Mouse (Mus musculus): ENCODE results near the gene Med13l. TPM values are rescaled to one million over a fixed set of nuclear protein-coding genes. Genes with fewer than 3 reads are reported as not detected.

The Med13l gene
- polyA plus RNA-seq, 1 experiment from 2014 or later, result 7.0 TPM

- no peak overlapping the region for H3K27ac ChIP-seq
- H3K9me3 ChIP-seq (replicated peaks; ENCODE audit: low read length), result no peaks in the 10 kb centered on the region
- no peak for ATAC-seq (replicated peaks; ENCODE audit: low FRiP score, low read depth)
- no peak overlapping the region for H3K4me2 ChIP-seq (ENCODE audit: low read length)
- DNase-seq (ENCODE audit: low spot score), result no peak
- no peaks in the 10 kb centered on the region for H3K36me3 ChIP-seq (ENCODE audit: insufficient read depth, low read length)
- 73% methylated on average over 15 of the region's 15 CpGs for WGBS
- peaks cover 14% of the 10 kb centered on the region for H3K4me1 ChIP-seq (replicated peaks; ENCODE audit: insufficient read depth, low read length)
- no peaks in the 10 kb centered on the region for H3K27me3 ChIP-seq (ENCODE audit: insufficient read depth, low read length)
- no peak overlapping the region for H3K4me3 ChIP-seq (replicated peaks; ENCODE audit: low read depth, low read length)
- H3K9ac ChIP-seq (ENCODE audit: low read depth, low read length), result no peak overlapping the region
- TF ChIP-seq CTCF (IDR thresholded peaks at IDR 0.05; ENCODE audit: low read depth), result no peak
Measured at GRCm38 (mm10) chr5:118596452-118597092, 36.1 kb downstream of the Med13l start.

GRCm38 (mm10) chr5:118598601-118599000 is 38.1 kb downstream of the Med13l start:
- Histone ChIP-seq H3K4me3 (replicated peaks; ENCODE audit: low read depth, low read length) (no peak overlapping the region), H3K9ac (ENCODE audit: low read depth, low read length) (no peak overlapping the region), H3K9me3 (replicated peaks; ENCODE audit: low read length) (no peaks in the 10 kb centered on the region), H3K36me3 (ENCODE audit: insufficient read depth, low read length) (no peaks in the 10 kb centered on the region), H3K27ac (no peak overlapping the region), H3K4me2 (ENCODE audit: low read length) (no peak overlapping the region), H3K27me3 (ENCODE audit: insufficient read depth, low read length) (no peaks in the 10 kb centered on the region), H3K4me1 (replicated peaks; ENCODE audit: insufficient read depth, low read length) (0 out of 2 replicates have a peak, but pooled peaks cover 3% of the 10 kb centered on the region)
- ATAC-seq (replicated peaks; ENCODE audit: low FRiP score, low read depth) (no peak), DNase-seq (ENCODE audit: low spot score) (no peak)
- WGBS, result 76% methylated on average over 6 of the region's 6 CpGs
- TF ChIP-seq CTCF (IDR thresholded peaks at IDR 0.05; ENCODE audit: low read depth), result no peak

DNA sequence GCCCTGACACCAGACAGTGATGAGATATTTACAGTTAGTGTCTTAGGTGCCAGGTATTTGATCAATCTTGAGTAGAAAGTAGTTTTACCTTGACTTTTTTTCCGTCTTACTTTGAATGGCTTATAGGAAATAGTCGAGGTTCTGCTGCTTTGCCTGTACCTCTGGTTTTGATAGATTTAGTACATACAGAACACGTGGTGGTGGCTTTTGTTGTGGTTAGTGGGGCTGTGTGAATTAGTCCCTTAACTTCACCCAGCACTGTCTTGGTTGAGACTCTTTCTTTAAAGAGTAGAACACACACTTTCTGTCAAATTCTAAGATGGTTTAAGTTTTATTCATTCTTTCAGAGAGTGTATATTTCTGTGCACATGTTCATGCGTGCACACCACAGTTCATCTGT is 41.0 kb downstream of the Med13l start:
- Histone ChIP-seq H3K4me3 (replicated peaks; ENCODE audit: low read depth, low read length) (no peak overlapping the region), H3K9me3 (replicated peaks; ENCODE audit: low read length) (no peaks in the 10 kb centered on the region), H3K27ac (no peak overlapping the region), H3K9ac (ENCODE audit: low read depth, low read length) (no peak overlapping the region), H3K4me1 (replicated peaks; ENCODE audit: insufficient read depth, low read length) (no peaks in the 10 kb centered on the region), H3K4me2 (ENCODE audit: low read length) (no peak overlapping the region), H3K27me3 (ENCODE audit: insufficient read depth, low read length) (no peaks in the 10 kb centered on the region), H3K36me3 (ENCODE audit: insufficient read depth, low read length) (no peaks in the 10 kb centered on the region)
- no peak for DNase-seq (ENCODE audit: low spot score)
- 71% methylated on average over 4 of the region's 4 CpGs for WGBS
- ATAC-seq (replicated peaks; ENCODE audit: low FRiP score, low read depth), result no peak
- no peak for TF ChIP-seq CTCF (IDR thresholded peaks at IDR 0.05; ENCODE audit: low read depth)

DNA sequence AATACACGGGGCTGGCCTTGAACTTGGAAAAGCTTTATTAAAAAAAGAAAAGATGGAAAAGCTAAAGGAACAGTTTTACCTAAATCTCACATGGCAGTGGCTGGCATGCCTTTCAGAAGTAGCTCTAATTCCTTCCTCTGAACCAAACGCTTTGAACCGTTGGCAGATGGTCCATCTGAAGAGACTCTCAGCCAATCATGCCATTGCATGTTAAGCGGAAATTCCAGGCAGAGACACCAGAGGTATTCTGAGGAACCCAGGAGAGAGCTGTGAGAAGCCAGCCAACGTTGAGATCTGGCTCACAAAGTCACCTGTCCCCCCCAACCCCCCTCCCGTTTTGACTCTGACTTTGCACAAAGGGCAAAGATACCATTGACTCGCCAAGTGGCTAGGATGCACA is 42.2 kb downstream of the Med13l start:
- ATAC-seq (replicated peaks; ENCODE audit: low FRiP score, low read depth) (no peak), DNase-seq (ENCODE audit: low spot score) (no peak)
- Histone ChIP-seq H3K27ac (no peak overlapping the region), H3K4me2 (ENCODE audit: low read length) (no peak overlapping the region), H3K36me3 (ENCODE audit: insufficient read depth, low read length) (no peaks in the 10 kb centered on the region), H3K27me3 (ENCODE audit: insufficient read depth, low read length) (no peaks in the 10 kb centered on the region), H3K4me3 (replicated peaks; ENCODE audit: low read depth, low read length) (no peak overlapping the region), H3K4me1 (replicated peaks; ENCODE audit: insufficient read depth, low read length) (no peaks in the 10 kb centered on the region), H3K9ac (ENCODE audit: low read depth, low read length) (no peak overlapping the region), H3K9me3 (replicated peaks; ENCODE audit: low read length) (no peaks in the 10 kb centered on the region)
- TF ChIP-seq CTCF (IDR thresholded peaks at IDR 0.05; ENCODE audit: low read depth), result no peak
- WGBS, result 80% methylated on average over 7 of the region's 7 CpGs

- TF ChIP-seq CTCF (IDR thresholded peaks at IDR 0.05; ENCODE audit: low read depth), result no peak
- 88% methylated on average over 11 of the region's 11 CpGs for WGBS
- H3K4me3 ChIP-seq (replicated peaks; ENCODE audit: low read depth, low read length), result no peak overlapping the region
- no peaks in the 10 kb centered on the region for H3K27me3 ChIP-seq (ENCODE audit: insufficient read depth, low read length)
- H3K4me2 ChIP-seq (ENCODE audit: low read length), result no peak overlapping the region
- H3K9me3 ChIP-seq (replicated peaks; ENCODE audit: low read length), result no peaks in the 10 kb centered on the region
- no peak for ATAC-seq (replicated peaks; ENCODE audit: low FRiP score, low read depth)
- no peak overlapping the region for H3K9ac ChIP-seq (ENCODE audit: low read depth, low read length)
- H3K4me1 ChIP-seq (replicated peaks; ENCODE audit: insufficient read depth, low read length), result no peaks in the 10 kb centered on the region
- no peak for DNase-seq (ENCODE audit: low spot score)
- H3K27ac ChIP-seq, result no peak overlapping the region
- H3K36me3 ChIP-seq (ENCODE audit: insufficient read depth, low read length), result no peaks in the 10 kb centered on the region
Measured at GRCm38 (mm10) chr5:118605424-118606067, 45.1 kb downstream of the Med13l start.

- no peaks in the 10 kb centered on the region for H3K27me3 ChIP-seq (ENCODE audit: insufficient read depth, low read length)
- H3K4me1 ChIP-seq (replicated peaks; ENCODE audit: insufficient read depth, low read length), result no peaks in the 10 kb centered on the region
- H3K9me3 ChIP-seq (replicated peaks; ENCODE audit: low read length), result no peaks in the 10 kb centered on the region
- no peak overlapping the region for H3K4me3 ChIP-seq (replicated peaks; ENCODE audit: low read depth, low read length)
- H3K36me3 ChIP-seq (ENCODE audit: insufficient read depth, low read length), result no peaks in the 10 kb centered on the region
- H3K9ac ChIP-seq (ENCODE audit: low read depth, low read length), result no peak overlapping the region
- WGBS, result 44% methylated on average over 13 of the region's 13 CpGs
- no peak overlapping the region for H3K27ac ChIP-seq
- TF ChIP-seq CTCF (IDR thresholded peaks at IDR 0.05; ENCODE audit: low read depth), result no peak
- DNase-seq (ENCODE audit: low spot score) (peak; percentile 48), ATAC-seq (replicated peaks; ENCODE audit: low FRiP score, low read depth) (0 out of 2 replicates have a peak, but pooled peaks have one; percentile 65)
- no peak overlapping the region for H3K4me2 ChIP-seq (ENCODE audit: low read length)
Measured at GRCm38 (mm10) chr5:118606636-118607035, 46.2 kb downstream of the Med13l start.

Measured in kidney, postnatal 0 days (tissue).